Mouse (Mus musculus): Measurements from ENCODE around the gene Actn4. TPM values are rescaled to one million over a fixed set of nuclear protein-coding genes. Genes with fewer than 3 reads are reported as not detected.
A peak's percentile ranks its signal among the peaks of the same experiment; 100 is the strongest.

Actn4 gene
- polyA plus RNA-seq, 1 experiment from 2014 or later: 134 TPM

DNA sequence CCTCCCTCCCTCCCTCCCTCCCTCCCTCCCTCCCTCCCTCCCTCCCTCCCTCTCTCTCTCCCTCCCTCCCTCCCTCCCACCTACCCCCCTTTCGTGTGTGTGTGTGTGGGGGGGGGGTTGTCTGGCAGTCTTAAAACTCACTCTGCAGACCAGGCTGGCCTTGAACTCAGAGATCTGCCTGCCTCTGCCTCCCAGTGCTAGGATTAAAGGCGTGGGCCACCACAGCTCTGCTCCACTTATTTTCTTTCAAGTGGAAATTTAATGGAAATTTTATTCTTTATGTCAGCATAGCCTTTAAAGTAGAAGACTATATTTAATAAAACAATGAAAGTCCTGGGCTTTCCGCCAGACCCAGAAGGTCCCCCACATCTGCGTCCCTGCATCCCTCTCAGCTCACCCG, 4.0 kb upstream of the Actn4 start:
- Histone ChIP-seq H3K4me2 (replicated peaks; ENCODE audit: low read depth, low read length) (no peak overlapping the region), H3K27me3 (ENCODE audit: control insufficient read depth, insufficient read depth, low read length) (no peaks in the 10 kb centered on the region), H3K9me3 (ENCODE audit: control insufficient read depth, low read length) (no peaks in the 10 kb centered on the region), H3K4me3 (ENCODE audit: low read depth, low read length) (no peak overlapping the region), H3K4me1 (replicated peaks; ENCODE audit: control insufficient read depth, insufficient read depth, low read length) (no peaks in the 10 kb centered on the region), H3K36me3 (ENCODE audit: control insufficient read depth, insufficient read depth, low read length) (no peaks in the 10 kb centered on the region), H3K9ac (ENCODE audit: low read depth, low read length) (no peak overlapping the region), H3K27ac (ENCODE audit: low read depth, low read length) (no peak overlapping the region)
- no peak for DNase-seq (ENCODE audit: low spot score)
- no peak for ATAC-seq (ENCODE audit: low FRiP score)
- 83% methylated on average over 4 of the region's 5 CpGs for WGBS

DNA sequence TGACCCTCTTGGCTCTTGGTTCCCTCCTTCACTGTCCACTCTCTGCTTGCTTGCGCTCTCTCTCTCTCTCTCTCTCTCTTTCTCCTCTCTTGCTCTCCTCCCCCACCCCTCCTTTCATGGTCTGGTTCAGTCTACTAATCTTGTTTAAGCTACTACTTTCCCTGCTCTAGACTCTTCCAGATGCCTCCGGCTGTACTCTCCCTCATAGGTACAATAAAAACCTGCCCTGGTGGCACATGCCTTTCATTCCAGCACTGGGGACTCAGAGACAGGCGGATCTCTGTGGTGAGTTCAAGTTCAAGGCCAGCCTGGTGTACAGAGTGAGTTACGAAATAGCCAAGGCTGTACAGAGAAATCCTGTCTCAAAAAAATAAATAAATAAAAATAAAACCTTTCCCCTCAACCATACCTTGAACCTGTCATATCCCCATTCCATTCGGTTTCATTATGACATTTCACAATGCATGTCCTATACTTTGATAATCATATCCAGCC, 3.3 kb upstream of the Actn4 start:
- ATAC-seq (ENCODE audit: low FRiP score) (no peak), DNase-seq (ENCODE audit: low spot score) (no peak)
- H3K4me1 ChIP-seq (replicated peaks; ENCODE audit: control insufficient read depth, insufficient read depth, low read length): peaks cover 6% of the 10 kb centered on the region; the same call in 1 of the 2 replicates
- H3K27me3 ChIP-seq (ENCODE audit: control insufficient read depth, insufficient read depth, low read length): no peaks in the 10 kb centered on the region
- H3K4me3 ChIP-seq (ENCODE audit: low read depth, low read length): no peak overlapping the region
- 79% methylated on average over 5 of the region's 5 CpGs for WGBS
- no peak overlapping the region for H3K27ac ChIP-seq (ENCODE audit: low read depth, low read length)
- H3K9me3 ChIP-seq (ENCODE audit: control insufficient read depth, low read length): no peaks in the 10 kb centered on the region
- H3K9ac ChIP-seq (ENCODE audit: low read depth, low read length): no peak overlapping the region
- H3K4me2 ChIP-seq (replicated peaks; ENCODE audit: low read depth, low read length): no peak overlapping the region
- no peaks in the 10 kb centered on the region for H3K36me3 ChIP-seq (ENCODE audit: control insufficient read depth, insufficient read depth, low read length)

DNA sequence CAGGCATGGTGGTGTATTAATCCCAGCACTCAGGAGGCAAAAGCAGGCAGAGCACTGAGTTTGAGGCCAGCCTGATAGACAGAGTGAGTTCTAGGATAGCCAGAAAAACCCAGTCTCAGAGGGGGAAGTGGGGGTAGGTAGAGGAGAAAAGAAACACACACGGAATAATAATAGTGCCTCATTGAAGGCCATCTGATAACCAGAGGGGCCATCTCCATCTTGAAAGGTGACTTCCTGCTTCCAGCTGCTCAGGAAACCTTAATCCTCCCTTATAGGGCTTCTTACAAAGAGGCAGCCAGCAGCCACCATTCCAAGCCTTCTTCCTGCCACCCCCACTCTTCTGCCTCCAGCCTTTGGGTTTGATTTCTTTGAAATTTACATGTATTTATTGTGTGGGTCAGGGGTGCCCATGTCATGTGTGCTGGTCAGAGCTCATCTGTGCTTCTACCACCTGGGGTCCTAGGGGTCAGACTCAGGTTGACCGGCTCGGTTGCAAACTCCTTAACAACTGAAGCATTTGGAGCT, 1.3 kb upstream of the Actn4 start:
- ATAC-seq (ENCODE audit: low FRiP score) (no peak), DNase-seq (ENCODE audit: low spot score) (no peak)
- WGBS: 86% methylated on average over 3 of the region's 3 CpGs
- Histone ChIP-seq H3K9ac (ENCODE audit: low read depth, low read length) (no peak overlapping the region), H3K9me3 (ENCODE audit: control insufficient read depth, low read length) (no peaks in the 10 kb centered on the region), H3K27ac (ENCODE audit: low read depth, low read length) (no peak overlapping the region), H3K4me2 (replicated peaks; ENCODE audit: low read depth, low read length) (no peak overlapping the region), H3K4me1 (replicated peaks; ENCODE audit: control insufficient read depth, insufficient read depth, low read length) (peaks cover 9% of the 10 kb centered on the region; the same call in 1 of the 2 replicates), H3K27me3 (ENCODE audit: control insufficient read depth, insufficient read depth, low read length) (no peaks in the 10 kb centered on the region), H3K36me3 (ENCODE audit: control insufficient read depth, insufficient read depth, low read length) (no peaks in the 10 kb centered on the region), H3K4me3 (ENCODE audit: low read depth, low read length) (no peak overlapping the region)

DNA sequence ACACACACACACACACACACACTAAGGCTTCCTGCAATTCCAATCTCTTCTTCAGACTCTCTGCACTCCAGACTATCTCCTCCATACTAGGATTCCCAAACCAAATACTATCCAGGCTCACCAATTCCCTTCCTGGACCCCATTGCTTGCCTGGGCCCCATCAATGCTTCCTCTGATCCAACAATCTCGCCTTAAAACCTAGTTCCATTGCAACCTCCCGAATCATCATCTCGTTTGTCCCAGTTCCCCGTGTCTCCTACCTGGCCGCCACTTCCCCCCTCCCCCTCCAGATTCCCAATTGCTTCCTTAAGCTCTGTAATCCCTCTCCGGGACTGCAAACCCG, 585 bp downstream of the Actn4 start:
- Histone ChIP-seq H3K27me3 (ENCODE audit: control insufficient read depth, insufficient read depth, low read length) (no peaks in the 10 kb centered on the region), H3K4me2 (replicated peaks; ENCODE audit: low read depth, low read length) (peak overlapping the region; percentile 74), H3K36me3 (ENCODE audit: control insufficient read depth, insufficient read depth, low read length) (no peaks in the 10 kb centered on the region), H3K4me1 (replicated peaks; ENCODE audit: control insufficient read depth, insufficient read depth, low read length) (peaks cover 9% of the 10 kb centered on the region; the same call in 1 of the 2 replicates), H3K27ac (ENCODE audit: low read depth, low read length) (peak overlapping the region; percentile 80), H3K9ac (ENCODE audit: low read depth, low read length) (peak overlapping the region; percentile 93), H3K4me3 (ENCODE audit: low read depth, low read length) (peak overlapping the region; percentile 96), H3K9me3 (ENCODE audit: control insufficient read depth, low read length) (no peaks in the 10 kb centered on the region)
- no peak for ATAC-seq (ENCODE audit: low FRiP score)
- 0% methylated on average over 7 of the region's 7 CpGs for WGBS
- DNase-seq (ENCODE audit: low spot score): no peak

DNA sequence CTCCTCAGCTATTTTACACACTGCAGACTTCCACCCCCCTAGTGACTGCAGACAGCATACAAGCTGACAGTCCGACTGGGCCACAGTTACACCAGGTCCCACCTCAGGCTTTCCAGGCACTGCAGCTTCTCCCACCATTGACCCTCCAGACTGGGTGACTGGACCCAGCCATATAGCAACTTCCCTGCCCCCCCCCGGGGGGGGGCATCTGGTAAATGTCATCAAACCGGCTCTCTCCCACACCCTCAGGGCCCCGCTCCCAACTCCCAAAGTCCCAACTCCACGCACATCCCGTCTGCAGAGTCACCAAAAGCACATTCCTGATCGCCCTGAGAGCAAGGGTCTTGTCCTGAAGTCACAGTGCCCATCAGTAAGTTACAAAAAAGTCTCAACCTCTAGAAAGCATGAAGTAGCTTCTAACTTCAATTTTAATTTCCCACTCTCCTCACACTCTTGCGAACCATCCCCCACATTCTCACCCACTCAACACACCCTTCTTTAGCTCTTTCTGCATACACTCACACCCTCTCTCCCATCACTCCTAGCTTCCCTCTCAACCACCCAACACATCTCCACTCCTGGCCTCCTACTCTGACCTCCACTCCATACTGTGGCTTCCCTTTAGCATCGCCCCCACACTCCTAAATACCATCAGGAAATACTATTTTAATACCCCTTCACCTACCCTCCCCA, 1.6 kb downstream of the Actn4 start:
- Histone ChIP-seq H3K4me1 (replicated peaks; ENCODE audit: control insufficient read depth, insufficient read depth, low read length) (peaks cover 9% of the 10 kb centered on the region; the same call in 1 of the 2 replicates), H3K4me3 (ENCODE audit: low read depth, low read length) (peak overlapping the region; percentile 96), H3K4me2 (replicated peaks; ENCODE audit: low read depth, low read length) (peak overlapping the region; percentile 74), H3K9ac (ENCODE audit: low read depth, low read length) (peak overlapping the region; percentile 93), H3K27ac (ENCODE audit: low read depth, low read length) (0 out of 2 replicates have a peak overlapping the region, but pooled peaks have one; percentile 6), H3K9me3 (ENCODE audit: control insufficient read depth, low read length) (no peaks in the 10 kb centered on the region), H3K36me3 (ENCODE audit: control insufficient read depth, insufficient read depth, low read length) (no peaks in the 10 kb centered on the region), H3K27me3 (ENCODE audit: control insufficient read depth, insufficient read depth, low read length) (no peaks in the 10 kb centered on the region)
- ATAC-seq (ENCODE audit: low FRiP score): no peak
- DNase-seq (ENCODE audit: low spot score): no peak
- WGBS: 32% methylated on average over 9 of the region's 9 CpGs

DNA sequence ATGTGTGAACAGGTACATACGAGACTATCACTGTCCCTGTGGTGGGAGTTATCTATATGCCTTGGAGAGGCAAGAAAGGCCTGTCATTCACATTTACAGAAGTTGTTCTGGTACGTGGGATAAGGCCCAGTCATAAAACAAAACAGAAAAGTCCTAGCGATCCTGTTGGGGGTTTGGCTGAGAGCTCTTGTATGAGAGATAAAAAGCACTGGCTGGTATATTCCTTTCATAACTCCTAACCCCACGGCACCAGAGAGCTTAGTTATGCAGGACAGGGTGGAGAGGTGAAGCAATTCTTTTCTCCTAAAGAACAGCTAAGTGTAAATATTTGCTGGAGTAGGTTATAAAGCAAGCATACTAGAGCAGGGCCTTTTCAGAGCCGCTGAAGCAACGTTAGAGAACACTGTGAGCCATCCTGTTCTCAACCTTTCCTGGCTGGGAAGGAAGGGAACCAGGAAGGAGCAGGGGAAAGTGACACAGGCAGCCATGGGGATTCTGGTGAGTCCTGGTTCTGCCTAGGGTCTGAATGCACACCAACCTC, 2.6 kb downstream of the Actn4 start:
- peaks cover 9% of the 10 kb centered on the region; the same call in 1 of the 2 replicates for H3K4me1 ChIP-seq (replicated peaks; ENCODE audit: control insufficient read depth, insufficient read depth, low read length)
- H3K4me3 ChIP-seq (ENCODE audit: low read depth, low read length): peak overlapping the region; percentile 96; the same call in 1 of the 2 replicates
- no peaks in the 10 kb centered on the region for H3K36me3 ChIP-seq (ENCODE audit: control insufficient read depth, insufficient read depth, low read length)
- no peaks in the 10 kb centered on the region for H3K27me3 ChIP-seq (ENCODE audit: control insufficient read depth, insufficient read depth, low read length)
- H3K27ac ChIP-seq (ENCODE audit: low read depth, low read length): no peak overlapping the region
- H3K4me2 ChIP-seq (replicated peaks; ENCODE audit: low read depth, low read length): peak overlapping the region; percentile 74
- H3K9ac ChIP-seq (ENCODE audit: low read depth, low read length): no peak overlapping the region; the same call in 1 of the 2 replicates
- H3K9me3 ChIP-seq (ENCODE audit: control insufficient read depth, low read length): no peaks in the 10 kb centered on the region
- DNase-seq (ENCODE audit: low spot score) (no peak), ATAC-seq (ENCODE audit: low FRiP score) (no peak)
- 64% methylated on average over 6 of the region's 6 CpGs for WGBS

DNA sequence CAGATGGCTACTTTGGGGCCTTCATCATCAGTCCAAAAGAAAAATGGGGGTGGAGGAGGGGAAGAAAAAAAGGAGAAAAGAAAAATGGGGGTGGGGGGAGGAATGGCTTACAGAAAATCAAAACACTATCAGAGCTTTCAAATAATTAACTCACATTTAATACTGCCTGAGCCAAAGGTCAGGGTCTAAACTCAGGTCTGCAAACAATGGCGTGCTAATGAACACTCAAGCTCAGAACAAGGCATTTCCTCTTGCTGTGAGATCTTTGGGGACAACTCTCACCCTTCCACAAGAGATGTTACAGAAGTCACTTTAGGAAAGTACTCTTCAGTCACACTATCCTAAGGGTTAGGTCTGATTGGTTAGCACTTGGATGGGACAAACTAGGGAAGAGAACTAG, 3.4 kb downstream of the Actn4 start:
- H3K4me3 ChIP-seq (ENCODE audit: low read depth, low read length): no peak overlapping the region
- no peaks in the 10 kb centered on the region for H3K9me3 ChIP-seq (ENCODE audit: control insufficient read depth, low read length)
- no peak for ATAC-seq (ENCODE audit: low FRiP score)
- H3K27ac ChIP-seq (ENCODE audit: low read depth, low read length): no peak overlapping the region
- no peaks in the 10 kb centered on the region for H3K36me3 ChIP-seq (ENCODE audit: control insufficient read depth, insufficient read depth, low read length)
- H3K4me1 ChIP-seq (replicated peaks; ENCODE audit: control insufficient read depth, insufficient read depth, low read length): peaks cover 9% of the 10 kb centered on the region
- no peaks in the 10 kb centered on the region for H3K27me3 ChIP-seq (ENCODE audit: control insufficient read depth, insufficient read depth, low read length)
- H3K4me2 ChIP-seq (replicated peaks; ENCODE audit: low read depth, low read length): no peak overlapping the region
- DNase-seq (ENCODE audit: low spot score): no peak
- WGBS: 75% methylated on average over 1 of the region's 1 CpGs
- no peak overlapping the region for H3K9ac ChIP-seq (ENCODE audit: low read depth, low read length)

DNA sequence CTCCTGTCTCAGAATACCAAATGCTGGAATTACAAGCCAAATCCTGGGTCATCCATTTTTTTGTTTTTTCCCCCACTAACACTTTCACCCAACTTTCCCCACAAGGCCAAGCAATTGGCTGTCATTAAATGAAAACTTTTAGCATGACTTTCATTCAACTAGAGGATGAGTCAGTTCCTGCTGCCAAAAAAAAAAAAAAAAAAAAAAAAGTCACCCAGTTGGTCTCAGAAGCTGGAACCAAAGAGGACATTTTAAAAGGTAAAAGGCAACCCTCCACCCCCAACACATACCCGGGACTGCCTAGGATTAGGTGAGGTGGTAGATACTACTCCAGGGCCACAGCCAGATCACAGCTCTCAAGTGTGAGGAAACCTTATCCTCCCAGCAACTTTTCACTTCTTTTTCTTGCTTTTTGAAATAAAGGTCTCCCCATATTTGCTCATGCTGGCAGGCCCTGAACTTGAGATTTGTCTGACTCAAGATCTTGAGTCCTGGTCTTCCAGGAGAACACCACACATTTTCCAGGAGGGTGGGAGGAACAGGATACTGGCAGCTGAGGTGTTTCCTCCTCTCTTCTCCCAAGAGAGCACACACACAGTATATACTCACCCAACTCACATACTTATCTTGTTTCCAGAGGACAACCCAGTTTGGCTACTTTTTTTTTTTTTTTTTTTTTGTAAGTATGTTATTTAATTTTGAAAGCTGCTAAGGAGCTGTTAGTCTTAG, 4.0 kb downstream of the Actn4 start:
- peaks cover 14% of the 10 kb centered on the region for H3K4me1 ChIP-seq (replicated peaks; ENCODE audit: control insufficient read depth, insufficient read depth, low read length)
- no peak overlapping the region for H3K4me3 ChIP-seq (ENCODE audit: low read depth, low read length)
- ATAC-seq (ENCODE audit: low FRiP score): no peak

More for the DNA sequence above, 4.0 kb downstream of the Actn4 start:
- WGBS: 86% methylated on average over 1 of the region's 1 CpGs
- Histone ChIP-seq H3K9me3 (ENCODE audit: control insufficient read depth, low read length) (no peaks in the 10 kb centered on the region), H3K27ac (ENCODE audit: low read depth, low read length) (no peak overlapping the region), H3K9ac (ENCODE audit: low read depth, low read length) (no peak overlapping the region), H3K4me2 (replicated peaks; ENCODE audit: low read depth, low read length) (no peak overlapping the region), H3K27me3 (ENCODE audit: control insufficient read depth, insufficient read depth, low read length) (no peaks in the 10 kb centered on the region), H3K36me3 (ENCODE audit: control insufficient read depth, insufficient read depth, low read length) (no peaks in the 10 kb centered on the region)
- DNase-seq (ENCODE audit: low spot score): no peak

All from hindbrain, embryonic 11.5 days (tissue).